Mouse (Mus musculus) heart, postnatal 25 days (tissue): ENCODE data around the gene Hnf1a. TPM values are rescaled to one million over a fixed set of nuclear protein-coding genes. Genes with fewer than 3 reads are reported as not detected.
"Not testable (repeated sequence)": the region's sequence is repeated elsewhere in the genome, so short reads cannot be mapped to it uniquely, and the experiment has no call there.

Source experiments
- DNase-seq: peaks from one replicate; pipeline ENCODE4 v3.0.0; 2022; ENCODE audit warnings: low spot score
- intact Hi-C: fragments of 180-260 bp; cut with DNase I; formaldehyde crosslinking; loops from one replicate; pipeline ENCODE4 v1.15.1; 2025
- total RNA-seq, 2 experiments: library from RNA; stranded (reverse); gene quantifications; 2 replicates each; pipeline ENCODE4 v1.2.3; 2021

Gene Hnf1a
- total RNA-seq, 2 experiments from 2014 or later: not detected

DNA sequence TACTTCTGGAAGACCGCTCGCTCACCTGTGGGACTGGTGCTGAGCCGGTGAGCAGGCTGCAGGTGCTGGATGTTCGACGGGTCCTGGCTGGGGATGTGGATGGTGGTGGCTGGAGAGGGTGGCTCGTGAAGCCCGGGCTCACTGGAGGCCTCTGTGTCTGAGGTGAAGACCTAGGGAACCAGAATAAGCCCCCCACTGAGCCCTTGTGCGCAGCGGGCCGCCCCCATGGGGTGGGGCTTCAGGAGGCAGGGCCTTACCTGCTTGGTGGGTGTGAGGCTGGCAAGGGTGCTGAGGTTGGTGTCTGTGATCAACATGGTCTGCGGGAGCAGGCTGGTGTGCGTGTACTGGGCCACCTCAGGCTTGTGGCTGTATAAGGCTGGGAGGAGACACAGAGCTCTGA is 20.2 kb downstream of the Hnf1a start:
- intact Hi-C loops: no loop called here
- DNase-seq: no peak

DNA sequence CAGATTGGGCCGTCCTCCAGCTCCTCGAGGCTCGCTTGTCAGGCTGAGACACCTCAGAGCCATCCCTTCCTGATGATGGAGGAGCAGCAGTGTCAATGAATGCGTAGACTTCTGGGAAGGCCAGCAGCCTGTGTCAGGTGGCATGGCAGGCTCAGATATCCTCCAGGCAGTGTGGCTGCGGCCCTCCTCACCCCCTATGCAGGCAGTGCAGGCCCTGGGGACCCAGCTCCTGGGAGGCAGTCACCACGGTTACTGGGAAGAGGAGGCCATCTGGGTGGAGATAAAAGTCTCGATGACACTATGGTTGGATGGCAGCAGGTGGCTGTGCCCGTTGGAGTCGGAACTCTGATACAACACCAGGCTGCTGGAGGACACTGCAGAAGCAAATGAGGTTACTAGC is 21.1 kb downstream of the Hnf1a start:
- DNase-seq: no peak
- intact Hi-C loops: no loop called here

DNA sequence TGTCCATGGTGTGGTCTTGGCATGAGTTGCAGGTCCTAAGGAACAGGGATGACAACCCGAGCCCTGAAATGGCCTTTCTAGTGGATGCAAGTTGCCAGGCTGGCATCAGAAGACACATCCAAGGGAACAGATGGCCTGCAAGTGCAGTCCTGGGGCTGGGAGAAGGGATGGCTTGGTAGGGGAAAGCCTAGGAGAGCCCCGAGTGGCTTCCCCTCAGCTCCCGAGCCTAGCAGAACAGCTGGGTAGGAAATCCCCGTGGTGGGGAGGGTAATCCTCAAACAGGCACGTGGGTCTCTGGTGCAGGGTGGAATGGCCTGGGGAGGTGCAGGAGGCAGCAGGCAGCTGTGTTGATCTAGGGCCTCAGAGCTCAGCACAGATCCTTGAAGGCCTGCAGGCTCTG is 21.6 kb downstream of the Hnf1a start:
- intact Hi-C loops: no loop called here
- DNase-seq: no peak

DNA sequence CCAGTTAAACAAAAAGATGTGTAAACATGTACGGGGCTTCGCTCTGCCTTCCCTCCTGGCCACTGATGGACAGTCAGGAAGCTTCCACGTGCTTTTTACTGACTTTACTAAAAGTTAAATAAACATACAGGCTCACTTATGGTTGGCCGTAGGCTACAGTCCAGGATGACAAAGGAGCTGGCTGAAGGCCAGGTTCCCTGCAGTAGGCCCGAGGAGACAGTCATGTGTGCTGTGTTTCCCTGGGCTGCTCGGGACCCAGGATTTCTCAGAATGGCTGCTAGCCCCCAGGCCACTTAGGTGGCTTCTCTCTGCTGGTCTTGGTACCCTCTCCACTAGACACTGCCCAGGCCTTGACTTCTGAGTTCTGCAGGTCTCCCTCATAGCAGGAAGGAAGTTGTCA is 22.0 kb downstream of the Hnf1a start:
- intact Hi-C loops: no loop called here
- DNase-seq: no peak

DNA sequence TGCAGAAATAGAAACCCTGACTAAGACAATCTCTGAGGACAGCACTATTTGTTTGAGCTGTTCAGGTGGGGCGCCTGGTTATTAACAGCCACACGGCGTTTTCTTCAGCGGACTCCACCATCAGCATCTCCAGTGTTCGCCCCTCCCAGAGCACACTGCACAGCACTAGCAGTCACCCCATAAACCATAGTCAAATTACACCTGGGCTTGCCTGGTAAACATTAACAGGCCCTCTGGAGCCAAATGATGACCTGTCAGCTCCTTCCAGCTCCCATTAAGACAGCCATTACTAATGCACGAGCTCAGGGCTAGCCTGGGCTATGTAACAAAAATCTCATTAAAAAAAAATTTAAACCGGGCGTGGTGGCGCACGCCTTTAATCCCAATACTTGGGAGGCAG is 25.8 kb downstream of the Hnf1a start:
- intact Hi-C loops: no loop called here

DNA sequence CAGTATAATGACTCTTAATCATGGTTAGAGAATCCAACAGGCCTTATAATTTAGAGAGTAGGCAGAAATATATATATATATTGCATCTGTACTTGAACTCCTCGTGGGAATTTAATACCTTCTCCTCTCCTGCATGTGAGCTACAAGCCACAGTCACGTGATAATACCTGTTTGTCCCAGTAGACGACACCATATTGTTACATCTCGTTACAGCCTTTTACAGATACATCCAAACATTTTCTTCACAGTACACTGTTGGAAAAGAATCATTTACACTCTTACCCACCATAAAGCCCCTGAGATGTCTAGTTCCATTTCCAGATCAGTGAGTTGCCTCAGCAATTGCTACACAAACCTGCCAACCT is 28.1 kb downstream of the Hnf1a start:
- intact Hi-C loops: no loop called here
- DNase-seq: no peak

More for the DNA sequence above, 25.8 kb downstream of the Hnf1a start:
- DNase-seq: no peak

DNA sequence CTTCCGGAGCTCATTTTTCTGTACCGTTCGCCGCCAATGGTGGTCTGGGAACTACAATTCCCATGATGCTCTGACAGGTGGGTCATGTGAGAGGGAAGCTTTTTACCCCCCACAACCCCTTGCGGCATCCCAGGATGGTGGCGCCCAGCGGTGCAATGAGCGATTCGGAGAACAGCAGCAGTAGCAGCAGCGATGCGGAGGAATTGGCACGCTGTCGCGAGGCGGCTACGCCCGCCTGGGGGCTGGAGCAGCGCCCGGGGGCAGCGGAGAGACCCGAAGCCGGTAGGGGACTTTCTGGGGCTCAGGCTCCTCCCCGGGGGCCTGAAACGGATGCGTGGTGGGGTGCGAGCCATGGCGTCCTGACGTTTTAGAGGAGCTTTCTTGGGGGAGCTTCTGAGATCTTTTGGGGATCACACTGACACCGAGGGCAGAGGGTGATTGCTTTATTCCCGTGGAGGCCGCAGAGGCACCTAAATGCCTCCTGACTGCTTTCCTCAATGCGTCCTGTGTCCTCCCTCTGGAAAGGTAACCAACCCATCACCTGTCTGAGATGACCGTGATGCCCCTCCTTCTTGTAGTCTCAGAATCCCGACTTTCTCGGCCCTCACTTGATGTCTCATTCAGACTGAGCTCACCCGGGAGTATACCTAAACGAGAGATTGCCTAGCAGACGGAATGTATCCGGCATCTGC is 28.7 kb downstream of the Hnf1a start, which contains the start of gene 2210016L21Rik:
TSS of gene 2210016L21Rik (plus strand) at position 85 of the 692 bp plus-strand sequence.
- DNase-seq: peak; percentile 67
- intact Hi-C loops: no loop called here

DNA sequence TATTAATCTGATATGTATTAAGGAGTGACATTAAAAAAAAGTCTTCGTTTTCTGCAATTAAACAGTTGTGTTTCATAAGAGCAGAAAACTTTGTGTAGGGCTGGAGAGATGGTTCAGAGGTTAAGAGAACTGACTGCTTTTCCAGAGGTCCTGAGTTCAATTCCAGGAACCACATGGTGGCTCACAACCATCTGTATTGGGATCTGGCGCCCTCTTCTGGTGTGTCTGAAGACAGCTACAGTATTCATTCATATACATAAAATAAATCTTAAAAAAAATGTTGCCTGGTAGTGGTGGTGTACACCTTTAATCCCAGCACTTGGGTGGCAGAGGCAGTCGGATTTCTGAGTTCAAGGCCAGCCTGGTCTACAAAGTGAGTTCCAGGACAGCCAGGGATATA is 29.8 kb downstream of the Hnf1a start:
- intact Hi-C loops, DNase-seq: not testable (repeated sequence)

DNA sequence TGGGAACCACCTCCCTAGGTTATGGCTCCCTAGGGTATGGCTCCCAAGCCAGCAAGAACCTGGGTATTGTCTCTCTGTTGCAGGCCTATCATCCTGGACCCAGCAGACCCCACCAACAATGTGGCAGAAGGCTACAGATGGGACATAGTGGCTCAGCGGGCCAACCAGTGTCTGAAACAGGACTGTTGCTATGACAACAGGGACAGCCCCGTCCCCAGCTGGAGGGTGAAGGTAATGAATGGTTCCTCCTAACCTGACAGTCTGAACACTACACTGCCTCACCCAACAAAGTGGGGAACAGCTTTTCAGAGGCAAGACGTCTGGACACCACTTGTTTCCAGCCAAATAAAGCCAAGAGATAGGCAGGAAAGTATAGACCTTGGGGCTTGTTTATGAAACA is 35.1 kb downstream of the Hnf1a start:
- no peak for DNase-seq
- intact Hi-C loops: no loop called here

DNA sequence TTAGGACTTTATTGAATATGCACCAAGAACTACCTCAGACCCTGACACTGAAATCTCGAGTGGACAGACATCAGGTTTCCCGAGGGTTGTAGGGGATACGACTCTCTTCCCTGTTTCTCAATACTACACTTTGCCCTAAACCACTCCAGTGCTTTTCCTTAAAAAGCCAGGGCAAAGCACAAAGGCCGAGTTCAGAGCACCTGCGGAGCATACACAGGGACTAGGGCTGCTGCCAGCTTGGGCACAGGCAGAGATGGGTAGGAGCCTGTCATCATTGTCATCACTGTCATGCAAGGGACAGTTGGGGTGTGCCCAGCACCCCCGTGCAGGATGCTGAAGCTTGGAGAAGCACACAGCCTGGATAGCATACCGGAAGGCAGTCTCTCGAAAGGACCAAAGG is 37.7 kb downstream of the Hnf1a start:
- intact Hi-C loops: no loop called here
- no peak for DNase-seq

DNA sequence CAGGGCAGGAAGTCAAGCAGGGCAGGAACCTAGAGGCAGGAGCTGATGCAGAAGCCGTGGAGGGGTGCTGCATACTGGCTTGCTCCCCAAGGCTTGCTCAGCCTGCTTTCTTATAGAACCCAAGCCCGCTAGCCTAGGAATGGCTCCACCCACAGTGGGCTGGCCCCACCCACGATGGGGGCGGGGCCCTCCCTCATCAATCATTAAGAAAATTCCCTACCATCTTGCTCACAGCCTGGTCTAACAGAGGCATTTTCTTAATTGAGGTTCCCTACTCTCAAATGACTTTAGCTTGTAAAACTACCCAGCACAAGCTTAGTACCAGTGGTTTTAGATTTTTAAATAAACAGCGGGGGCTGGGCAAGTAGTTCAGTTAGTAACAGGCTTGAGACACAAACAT is 39.3 kb downstream of the Hnf1a start:
- intact Hi-C loops: no loop called here
- no peak for DNase-seq

DNA sequence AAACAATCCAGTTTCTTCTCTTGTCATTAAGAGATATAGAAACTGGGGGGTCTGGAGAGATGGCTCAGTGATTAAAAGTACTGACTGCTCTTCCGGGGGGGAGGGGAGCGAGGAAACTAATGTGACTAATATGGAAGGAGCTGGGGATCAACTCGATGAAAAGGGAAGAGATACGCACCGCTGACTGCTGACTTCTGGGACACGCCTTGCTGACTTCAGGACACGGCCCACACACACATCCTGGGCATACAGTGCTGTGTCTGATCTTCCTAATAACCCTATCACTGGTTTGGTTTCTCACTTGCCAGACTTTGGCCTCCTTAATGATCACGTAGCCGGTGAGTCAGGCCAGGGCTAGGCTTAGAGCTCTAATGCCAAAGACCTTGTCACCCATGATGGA is 44.1 kb downstream of the Hnf1a start:
- DNase-seq: no peak

DNA sequence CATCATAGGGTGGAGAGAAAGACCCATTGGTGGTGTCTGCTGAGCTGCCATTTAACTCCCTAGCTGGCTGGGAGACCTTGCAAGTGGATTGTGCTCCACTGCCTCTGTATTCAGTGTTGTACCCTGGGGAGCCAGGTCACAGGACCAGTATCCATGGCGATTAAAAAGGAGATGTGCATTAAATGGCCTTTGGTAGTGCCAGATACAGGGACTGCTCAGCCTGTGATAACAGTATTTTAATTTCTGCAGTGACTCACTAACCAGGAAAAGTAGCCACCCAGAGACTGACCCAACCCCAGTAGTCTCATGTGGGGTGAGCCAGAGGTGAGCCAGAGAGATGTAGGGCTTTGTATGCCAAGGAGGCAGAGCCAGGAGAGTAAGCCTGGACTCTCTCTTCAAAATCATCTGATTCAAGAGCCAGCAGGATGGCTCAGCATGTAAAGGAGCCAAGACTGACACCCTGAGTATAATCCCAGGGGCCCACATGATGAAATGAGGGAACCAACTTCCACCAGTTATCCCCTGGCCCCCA is 44.7 kb downstream of the Hnf1a start:
- intact Hi-C loops: no loop called here
- DNase-seq: no peak

More for the DNA sequence above, 44.1 kb downstream of the Hnf1a start:
- intact Hi-C loops: no loop called here

DNA sequence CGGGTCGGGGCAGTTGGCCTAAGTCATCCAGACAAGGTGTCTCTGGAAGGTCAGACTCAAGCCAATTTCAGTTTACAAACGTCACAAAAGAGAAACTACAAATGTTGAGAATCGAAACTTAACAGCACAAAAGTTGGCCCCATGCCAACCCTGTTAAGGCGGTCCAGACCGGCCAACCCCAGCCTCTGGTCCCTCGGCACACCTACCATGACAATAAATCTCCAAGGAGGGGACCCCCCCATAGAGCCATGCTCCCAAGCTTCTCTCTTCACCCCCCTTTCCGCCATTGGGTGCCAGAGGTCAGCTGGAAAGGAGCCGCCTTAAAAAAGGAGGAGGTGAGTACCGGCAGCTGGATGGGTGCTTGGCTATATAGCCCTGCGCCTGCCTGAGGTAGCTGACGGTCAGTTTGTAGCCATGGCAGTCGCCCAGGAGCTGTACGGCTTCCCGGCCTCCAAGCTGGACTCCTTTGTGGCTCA is 47.9 kb downstream of the Hnf1a start, which contains the start of gene Oasl1:
TSS of gene Oasl1 (plus strand) at position 243 of the 476 bp plus-strand sequence.
- intact Hi-C loops: no loop called here

DNA sequence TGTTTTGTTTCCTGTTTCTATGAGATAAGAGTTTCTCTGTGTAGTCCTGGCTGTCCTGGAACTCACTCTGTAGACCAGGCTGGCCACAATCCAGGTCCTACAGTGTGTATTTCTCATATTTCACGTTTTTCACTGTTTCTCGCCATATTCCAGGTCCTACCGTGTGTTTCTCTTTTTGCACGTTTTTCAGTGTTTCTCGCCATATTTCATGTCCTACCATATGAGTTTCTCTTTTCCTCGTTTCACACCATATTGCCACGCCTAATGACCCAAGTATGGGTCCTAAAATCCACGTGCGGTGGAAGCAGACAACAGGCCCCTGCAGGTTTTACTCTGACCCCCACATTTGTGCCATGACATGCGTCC is 48.5 kb downstream of the Hnf1a start:
- no peak for DNase-seq
- intact Hi-C loops: no loop called here

More for the DNA sequence above, 47.9 kb downstream of the Hnf1a start, which contains the start of gene Oasl1:
- DNase-seq: peak; percentile 20

DNA sequence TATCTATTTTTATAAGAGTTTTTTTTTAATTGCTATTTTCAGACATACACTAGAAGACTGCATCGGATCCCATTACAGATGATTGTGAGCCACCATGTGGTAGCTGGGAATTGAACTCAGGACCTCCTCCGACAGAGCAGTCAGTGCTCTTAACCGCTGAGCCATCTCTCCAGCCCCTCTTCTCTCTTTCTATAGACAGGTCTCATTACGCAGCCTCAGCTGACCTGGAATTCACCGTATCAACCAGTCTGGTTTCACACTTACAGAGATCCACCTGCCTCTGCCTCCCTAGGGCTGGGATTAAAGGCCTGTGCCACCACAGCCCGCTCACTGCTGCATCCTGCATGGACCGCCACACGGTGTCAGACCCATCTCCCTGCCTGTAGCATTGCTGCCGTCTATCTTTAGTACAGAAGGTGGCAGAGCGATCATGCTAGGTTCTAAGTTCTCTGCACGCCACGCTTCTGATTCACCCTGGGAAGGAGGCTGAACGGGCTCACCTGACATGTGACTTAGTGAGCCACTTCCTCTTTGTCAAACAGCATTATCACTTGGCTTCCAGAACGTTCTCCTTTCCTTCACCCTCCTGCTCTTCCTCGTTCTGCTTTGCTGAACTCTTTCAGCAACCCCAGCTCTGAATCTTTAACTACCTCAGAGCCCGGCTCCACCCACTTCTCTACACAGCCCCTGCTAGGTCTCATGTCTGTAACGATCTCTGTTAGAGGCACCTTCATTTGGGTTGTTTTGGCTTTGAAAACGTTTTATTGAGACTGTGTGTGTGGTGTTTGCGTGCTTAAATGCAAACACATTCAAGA is 49.1 kb downstream of the Hnf1a start:
- intact Hi-C loops: no loop called here

DNA sequence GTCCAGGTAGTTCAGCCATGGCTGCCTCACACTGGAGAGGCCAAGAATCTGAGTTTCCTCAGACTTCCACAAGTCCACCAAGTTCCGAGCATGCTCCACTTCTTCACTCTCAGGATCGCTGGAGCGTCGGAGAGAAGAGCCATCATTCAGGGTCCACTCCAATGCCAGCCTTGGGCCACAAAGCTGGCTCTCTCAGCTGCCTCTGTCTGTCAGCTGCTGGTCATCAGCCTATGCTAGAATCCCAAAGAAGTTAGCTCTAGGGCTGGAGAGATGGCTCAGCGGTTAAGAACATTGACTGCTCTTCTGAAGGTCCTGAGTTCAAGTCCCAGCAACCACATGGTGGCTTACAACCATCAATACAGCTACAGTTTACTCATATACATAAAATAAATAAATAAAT is 53.5 kb downstream of the Hnf1a start:
- DNase-seq, intact Hi-C loops: not testable (repeated sequence)

More for the DNA sequence above, 49.1 kb downstream of the Hnf1a start:
- no peak for DNase-seq

DNA sequence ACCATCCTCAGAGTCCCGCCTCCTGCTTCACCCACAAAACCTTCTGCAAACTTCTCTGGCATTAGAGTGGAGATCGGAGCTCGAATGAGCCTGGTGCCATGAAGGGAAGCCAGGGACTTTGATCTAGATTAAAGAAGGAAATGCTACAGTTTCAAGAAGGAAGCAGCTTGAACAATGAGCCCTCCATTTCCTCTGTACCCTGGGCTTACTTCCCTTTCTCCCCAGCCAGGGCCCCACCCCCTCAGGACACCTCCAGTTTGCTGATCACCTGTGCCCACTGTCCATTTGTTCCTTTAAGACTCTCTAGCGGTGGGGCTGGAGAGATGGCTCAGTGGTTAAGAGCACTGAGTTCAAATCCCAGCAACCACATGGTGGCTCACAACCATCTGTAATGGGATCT is 54.1 kb downstream of the Hnf1a start:
- no peak for DNase-seq
- intact Hi-C loops: no loop called here

DNA sequence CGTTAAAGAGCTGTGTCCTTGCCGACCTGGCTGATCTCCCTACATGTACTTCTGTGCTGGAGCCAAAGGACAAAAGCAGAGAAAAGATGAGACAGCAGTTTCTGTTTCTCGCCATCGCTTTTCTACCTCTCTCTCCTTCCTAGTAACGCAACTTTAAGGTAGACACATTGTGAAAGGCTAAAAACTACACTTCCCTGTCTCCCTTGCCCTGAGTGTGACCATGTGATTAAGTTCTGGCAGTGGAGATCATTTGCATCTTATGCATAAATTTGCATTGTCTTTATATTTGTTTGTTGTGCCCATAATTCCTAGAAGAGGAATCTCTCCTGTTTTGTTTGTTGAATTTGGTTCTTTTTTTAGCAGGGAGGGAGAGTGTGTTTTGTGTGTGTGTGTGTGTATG is 55.0 kb downstream of the Hnf1a start:
- intact Hi-C loops: no loop called here
- no peak for DNase-seq

DNA sequence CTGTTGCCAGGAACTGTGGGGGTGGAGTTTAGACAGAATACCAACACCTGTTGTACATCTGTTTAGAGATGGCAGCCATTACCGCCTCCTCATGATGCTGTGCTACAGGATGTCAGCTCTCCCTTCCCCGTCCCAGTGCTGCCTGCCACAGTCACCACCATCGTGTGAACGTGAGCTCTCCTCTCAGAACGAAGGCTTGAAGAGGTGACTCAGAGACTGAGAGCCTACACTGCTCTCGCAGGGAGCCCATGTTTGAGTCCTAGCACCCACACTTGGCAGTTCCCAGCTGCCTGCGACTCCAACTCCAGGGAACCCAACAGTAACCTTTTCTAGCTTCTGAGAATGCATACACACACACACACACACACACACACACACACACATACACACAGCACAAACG is 56.0 kb downstream of the Hnf1a start:
- DNase-seq: no peak
- intact Hi-C loops: no loop called here

DNA sequence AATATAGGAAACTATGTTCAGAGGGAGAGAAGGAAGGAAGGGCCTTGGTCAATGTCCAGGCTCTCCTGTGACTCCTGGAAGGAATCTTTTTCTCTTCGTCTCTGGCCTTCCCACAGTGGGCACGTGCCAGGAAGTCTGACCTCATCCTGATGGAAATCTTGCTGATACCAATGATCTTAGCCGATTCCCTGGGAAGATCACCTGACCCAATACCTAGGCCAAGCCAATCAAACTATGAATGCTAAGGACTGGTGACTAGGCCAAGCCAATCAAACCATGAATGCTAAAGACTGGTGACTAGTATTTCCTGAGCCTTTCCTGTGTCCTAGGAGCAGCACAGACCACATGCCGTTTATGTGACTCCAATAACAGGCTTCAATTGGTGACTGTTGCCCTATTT is 57.2 kb downstream of the Hnf1a start:
- DNase-seq: no peak
- intact Hi-C loops: no loop called here
